Comparison of ENCODE assay signal across 35 mouse cellular contexts in the genomic region with DNA sequence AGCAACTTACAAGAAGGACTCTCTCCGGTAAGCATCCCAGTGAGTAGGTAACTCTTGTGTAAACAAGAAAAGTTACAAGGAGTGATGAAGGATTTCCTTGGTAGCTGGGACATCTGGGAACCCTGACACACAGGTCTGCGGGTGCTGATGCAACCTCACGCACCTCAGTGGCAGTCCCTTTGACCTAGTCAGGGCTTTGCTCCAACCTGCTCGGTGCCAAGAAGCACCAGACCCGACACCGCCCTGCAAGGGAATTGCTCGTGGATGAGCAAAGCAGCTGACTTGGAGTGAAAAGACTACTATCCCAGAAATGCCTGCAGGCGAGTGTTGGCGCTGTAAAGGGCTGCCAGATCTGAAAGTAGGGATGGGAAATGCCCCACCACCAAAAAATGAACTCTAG.
"Had no signal": no experiment of that assay in that cellular context is flagged by ENCODE, and none has a peak within 500 bp of the region (broad histone marks: within the 10 kb centered on the region; RNA-seq: fewer than 3 reads in every experiment).

No protein-coding gene starts in this region.

- DNase-seq: heart, postnatal 10 days; heart, postnatal 14 days; heart, postnatal 36 days; heart, postnatal 4 days; kidney, adult 11 months; kidney, adult 18-20 months; kidney, adult 2 months; kidney, adult 8-10 months; kidney, adult 9 months; kidney, postnatal 10 days; kidney, postnatal 14 days; kidney, postnatal 25 days; kidney, postnatal 36 days; kidney, postnatal 4 days; layer of hippocampus, adult 9-11 months; layer of hippocampus, postnatal 36 days had no signal

- H3K4me3 ChIP-seq: heart, embryonic 10.5 days; heart, embryonic 12.5 days; heart, embryonic 13.5 days; heart, embryonic 15.5 days; hindbrain, embryonic 10.5 days; hindbrain, embryonic 12.5 days; hindbrain, embryonic 13.5 days; hindbrain, embryonic 15.5 days; intestine, embryonic 15.5 days; layer of hippocampus, adult 2 months; left cerebral cortex, adult 2 months had no signal

- H3K9me3 ChIP-seq: heart, embryonic 10.5 days; heart, embryonic 12.5 days; heart, embryonic 13.5 days; heart, embryonic 15.5 days; hindbrain, embryonic 10.5 days; hindbrain, embryonic 12.5 days; hindbrain, embryonic 13.5 days; hindbrain, embryonic 15.5 days; intestine, embryonic 15.5 days had no signal

- H3K27ac ChIP-seq: heart, embryonic 10.5 days; heart, embryonic 13.5 days; heart, embryonic 15.5 days; hindbrain, embryonic 10.5 days; hindbrain, embryonic 12.5 days; hindbrain, embryonic 13.5 days; hindbrain, embryonic 14.5 days; hindbrain, embryonic 15.5 days; hindbrain, postnatal 0 days; intestine, embryonic 15.5 days; kidney, postnatal 0 days; layer of hippocampus, adult 2 months; left cerebral cortex, adult 2 months had no signal

- H3K27me3 ChIP-seq: heart, embryonic 12.5 days; heart, embryonic 13.5 days; heart, embryonic 15.5 days; hindbrain, embryonic 12.5 days; hindbrain, embryonic 13.5 days; hindbrain, embryonic 15.5 days; intestine, embryonic 15.5 days had no signal

- ATAC-seq: hindbrain, embryonic 16.5 days; hindbrain, postnatal 0 days; inflammation-experienced regulatory T-cells, adult 6 months; intestine, embryonic 15.5 days; intestine, embryonic 16.5 days; intestine, postnatal 0 days had no signal

- H3K9ac ChIP-seq: heart, embryonic 12.5 days; heart, embryonic 13.5 days; heart, embryonic 15.5 days; hindbrain, embryonic 12.5 days; hindbrain, embryonic 13.5 days; hindbrain, embryonic 14.5 days; hindbrain, embryonic 15.5 days; intestine, embryonic 15.5 days had no signal

- H3K36me3 ChIP-seq: heart, embryonic 10.5 days; heart, embryonic 12.5 days; heart, embryonic 13.5 days; heart, embryonic 15.5 days; hindbrain, embryonic 10.5 days; hindbrain, embryonic 12.5 days; hindbrain, embryonic 13.5 days; hindbrain, embryonic 15.5 days; intestine, embryonic 15.5 days had no signal

- H3K4me2 ChIP-seq: heart, embryonic 11.5 days; heart, embryonic 12.5 days; heart, embryonic 13.5 days; heart, embryonic 15.5 days; hindbrain, embryonic 12.5 days; hindbrain, embryonic 13.5 days; hindbrain, embryonic 14.5 days; hindbrain, embryonic 15.5 days; intestine, embryonic 15.5 days had no signal

- H3K4me1 ChIP-seq: heart, embryonic 10.5 days; heart, embryonic 15.5 days; hindbrain, embryonic 10.5 days; hindbrain, embryonic 12.5 days; hindbrain, embryonic 13.5 days; hindbrain, embryonic 15.5 days; intestine, embryonic 15.5 days had no signal
